In the genomic region with DNA sequence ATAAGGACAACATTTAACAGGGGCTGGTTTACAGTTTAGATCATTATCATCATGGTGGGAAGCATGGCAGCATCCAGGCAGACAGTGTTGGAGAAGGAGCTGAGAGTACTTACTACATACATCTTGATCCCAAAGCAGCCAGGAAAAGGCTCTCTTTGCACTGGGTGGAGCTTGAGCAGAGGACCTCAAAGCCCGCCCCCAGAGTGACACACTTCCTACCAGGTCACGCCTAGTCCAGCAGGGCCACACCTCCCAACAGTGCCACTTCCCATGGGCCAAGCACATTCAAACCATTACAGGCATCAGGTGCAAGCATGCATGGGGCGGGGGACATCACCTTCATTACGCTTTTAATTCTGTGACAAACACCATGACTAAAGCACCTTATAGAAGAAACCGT, we compare ENCODE assay signal across 1 mouse cellular context.
TF ChIP-seq lines count a peak whose summit lies in the region.

No protein-coding gene starts in this region.

TF ChIP-seq in MEL, 35 proteins besides CTCF, POLR2A, EP300 and RAD21:
- no peak for TF ChIP-seq NRF1 (IDR thresholded peaks at IDR 0.05; ENCODE audit: insufficient read depth, low read depth, low read length, poor library complexity, severe bottlenecking)
- TF ChIP-seq MAZ (IDR thresholded peaks at IDR 0.05; ENCODE audit: low read depth, low read length): no peak
- TF ChIP-seq E2F4 (IDR thresholded peaks at IDR 0.05; ENCODE audit: borderline replicate concordance, low read depth, low read length): no peak
- TF ChIP-seq MEF2A (IDR thresholded peaks at IDR 0.05; ENCODE audit: extremely low read depth, insufficient replicate concordance, low read depth, low read length, poor library complexity, severe bottlenecking): no peak
- TF ChIP-seq RCOR1 (IDR thresholded peaks at IDR 0.05; ENCODE audit: low read depth, low read length): no peak
- no peak for TF ChIP-seq POLR2AphosphoS2 (IDR thresholded peaks at IDR 0.05; ENCODE audit: low read length)
- TF ChIP-seq NELFE (IDR thresholded peaks at IDR 0.05; ENCODE audit: low read depth, low read length): no peak
- no peak for TF ChIP-seq USF1 (IDR thresholded peaks at IDR 0.05; ENCODE audit: low read depth, low read length)
- TF ChIP-seq ZC3H11A (IDR thresholded peaks at IDR 0.05; ENCODE audit: low read depth, low read length): no peak
- no peak for TF ChIP-seq HCFC1 (IDR thresholded peaks at IDR 0.05; ENCODE audit: low read depth, low read length)
- no peak for TF ChIP-seq MAFK (IDR thresholded peaks at IDR 0.05; ENCODE audit: borderline replicate concordance, low read depth, low read length)
